Mouse (Mus musculus) kidney, adult 2 months (tissue): ENCODE measurements around the gene Slc29a1.
A peak's percentile ranks its signal among the peaks of the same experiment; 100 is the strongest.

ENCODE experiments used
- CTCF ChIP-seq: fragments of 200-500 bp; conservative IDR thresholded peaks from 2 replicates; pipeline ENCODE4 v1.5.1; 2011; ENCODE audit warnings: low read depth, mild to moderate bottlenecking, control low read depth, low read length, moderate library complexity, mixed read lengths; ENCODE audit not compliant: insufficient read depth, insufficient read length
- POLR2A ChIP-seq: fragments of 200-500 bp; IDR thresholded peaks from one replicate; pipeline ENCODE4 v1.6.1; 2011; ENCODE audit warnings: low read depth, low read length, control low read depth

DNA sequence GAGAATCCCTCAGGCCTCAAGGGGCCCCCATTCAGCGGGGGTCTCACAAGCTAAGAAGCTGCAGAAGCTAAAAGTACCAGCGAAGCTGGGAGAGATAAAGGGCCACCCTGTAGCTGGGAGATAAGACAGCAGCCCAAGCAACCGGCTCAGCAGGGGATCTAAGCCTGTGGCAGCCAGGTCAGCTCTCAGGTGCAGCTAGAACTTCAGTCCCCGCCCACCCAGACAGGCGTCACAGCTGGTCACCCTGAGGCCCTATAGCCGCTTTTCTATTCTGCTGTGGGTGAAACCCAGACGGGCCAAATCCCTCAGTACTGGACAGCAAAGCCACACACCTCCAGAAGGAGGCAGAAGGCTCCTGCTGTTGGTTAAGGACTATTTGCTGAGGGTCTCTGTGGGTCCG, 5.9 kb downstream of the Slc29a1 start:
- TF ChIP-seq POLR2A, result no peak
- peak; percentile 37; the same call in 1 of the 2 replicates for TF ChIP-seq CTCF
